Mouse (Mus musculus) liver, embryonic 16.5 days (tissue): ENCODE measurements around the gene Slc37a2. TPM values are rescaled to one million over a fixed set of nuclear protein-coding genes. Genes with fewer than 3 reads are reported as not detected.

Experiments
- ATAC-seq: fragments of 200-750 bp; cut with Nextera tagmentation; 2 replicates; pipeline ENCODE4 v1.8.0; 2017; ENCODE audit warnings: low read depth, mild to moderate bottlenecking, moderate number of reproducible peaks, moderate library complexity
- H3K27ac ChIP-seq: fragments of 300-500 bp; sonication (generic); 2 replicates; pipeline ENCODE4 v1.5.1; 2014; ENCODE audit warnings: mild to moderate bottlenecking, low read length
- H3K27me3 ChIP-seq: fragments of 300-500 bp; sonication (generic); 2 replicates; pipeline ENCODE4 v1.6.1; 2014; ENCODE audit warnings: low read depth, low read length, mixed read lengths; ENCODE audit not compliant: control insufficient read depth, insufficient read depth
- H3K36me3 ChIP-seq: fragments of 300-500 bp; sonication (generic); 2 replicates; pipeline ENCODE4 v1.6.1; 2014; ENCODE audit warnings: mild to moderate bottlenecking; ENCODE audit not compliant: control insufficient read depth, insufficient read depth
- H3K4me1 ChIP-seq: fragments of 300-500 bp; sonication (generic); 2 replicates; pipeline ENCODE4 v1.6.1; 2014; ENCODE audit warnings: low read depth, low read length, mixed read lengths; ENCODE audit not compliant: control insufficient read depth
- H3K4me2 ChIP-seq: fragments of 300-500 bp; sonication (generic); 2 replicates; pipeline ENCODE4 v1.6.1; 2014; ENCODE audit warnings: low read depth, low read length, mixed read lengths
- H3K4me3 ChIP-seq: fragments of 300-500 bp; sonication (generic); 2 replicates; pipeline ENCODE4 v1.5.1; 2014; ENCODE audit warnings: low read depth, mild to moderate bottlenecking, low read length
- H3K9ac ChIP-seq: fragments of 300-500 bp; sonication (generic); 2 replicates; pipeline ENCODE4 v1.6.1; 2014; ENCODE audit warnings: low read depth, low read length
- H3K9me3 ChIP-seq: fragments of 300-500 bp; sonication (generic); replicated peaks from 2 replicates; pipeline ENCODE4 v1.6.1; 2016; ENCODE audit warnings: low read length; ENCODE audit not compliant: control insufficient read depth
- WGBS: fragments of 180-500 bp; shearing (Covaris S2); extraction: QIAGEN DNeasy Blood & Tissue Kit; methylation state at CpG from one replicate; pipeline ENCODE4 v1.1.7; 2014; ENCODE audit not compliant: insufficient replicate concordance; 5-methylcytosine and 5-hydroxymethylcytosine counted together
- polyA plus RNA-seq: library from polyadenylated mRNA; unstranded; fragments of >200 nt; fragmentation: Nextera tagmentation; extraction: Ambion mirVana; gene quantifications from 2 replicates; pipeline ENCODE4 v1.2.1, GENCODE M21; 2015

Gene Slc37a2
- polyA plus RNA-seq, 1 experiment from 2014 or later = 2.0 TPM

- ATAC-seq = no peak
- H3K9ac ChIP-seq = no peak overlapping the region
- no peaks in the 10 kb centered on the region for H3K27me3 ChIP-seq
- H3K36me3 ChIP-seq = no peaks in the 10 kb centered on the region
- no peaks in the 10 kb centered on the region for H3K4me1 ChIP-seq
- no peak overlapping the region for H3K27ac ChIP-seq
- 66% methylated on average over 9 of the region's 9 CpGs for WGBS
- H3K9me3 ChIP-seq = no peaks in the 10 kb centered on the region
- H3K4me3 ChIP-seq = no peak overlapping the region
- H3K4me2 ChIP-seq = no peak overlapping the region
Observed at GRCm38 (mm10) chr9:37230486-37231195, 24.9 kb downstream of the Slc37a2 start.

GRCm38 (mm10) chr9:37229880-37230325, 25.6 kb downstream of the Slc37a2 start:
- WGBS = 10% methylated on average over 1 of the region's 1 CpGs
- peak; percentile 46; the same call in 1 of the 2 replicates for ATAC-seq

DNA sequence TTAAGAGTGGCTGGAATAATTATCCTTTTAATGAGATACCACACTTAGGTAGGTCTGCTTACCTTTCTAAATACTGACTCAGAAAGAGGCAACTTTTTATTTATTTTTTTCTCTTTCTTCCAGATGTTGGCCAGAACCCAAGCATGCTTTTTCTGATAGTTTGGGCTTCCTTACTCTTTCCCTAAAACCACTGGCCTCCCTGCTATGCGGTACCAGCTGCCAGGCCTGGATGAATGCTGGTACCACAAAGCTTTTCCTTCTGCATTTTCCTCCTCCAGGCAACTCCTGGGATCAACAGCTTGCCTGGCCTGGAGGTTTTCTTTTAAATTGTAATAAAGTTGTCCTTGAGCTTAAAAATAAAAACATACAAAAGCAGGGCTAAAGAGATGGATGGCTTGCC, 30.0 kb downstream of the Slc37a2 start:
- ATAC-seq = no peak
- H3K4me2 ChIP-seq = no peak overlapping the region

More at GRCm38 (mm10) chr9:37229880-37230325, 25.6 kb downstream of the Slc37a2 start:
- H3K4me1 ChIP-seq = no peaks in the 10 kb centered on the region
- H3K9ac ChIP-seq = no peak overlapping the region
- no peak overlapping the region for H3K4me2 ChIP-seq
- no peaks in the 10 kb centered on the region for H3K27me3 ChIP-seq
- H3K9me3 ChIP-seq = no peaks in the 10 kb centered on the region
- H3K36me3 ChIP-seq = no peaks in the 10 kb centered on the region
- H3K27ac ChIP-seq = no peak overlapping the region
- H3K4me3 ChIP-seq = no peak overlapping the region

DNA sequence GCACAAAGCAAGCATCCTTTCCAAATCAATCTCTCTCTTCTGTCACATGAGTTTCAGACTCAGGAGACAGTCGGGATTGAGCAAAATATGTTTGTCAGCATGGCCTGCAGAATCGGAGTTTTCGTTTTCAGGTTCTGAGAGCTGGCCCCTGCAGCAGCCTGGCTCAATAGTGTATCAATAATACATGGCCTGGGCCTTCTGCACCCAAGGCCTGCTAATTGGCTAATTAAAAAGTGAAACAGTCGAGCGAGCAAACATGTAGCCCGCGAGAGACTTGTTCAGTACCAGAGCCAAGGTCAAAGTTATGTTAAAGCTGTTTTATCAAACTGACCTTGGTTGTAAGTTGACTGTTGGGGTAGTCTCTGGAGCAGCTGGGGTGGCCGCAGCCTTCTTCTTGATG, 34.8 kb downstream of the Slc37a2 start:
- ATAC-seq = no peak
- 72% methylated on average over 8 of the region's 8 CpGs for WGBS
- no peak overlapping the region for H3K27ac ChIP-seq
- no peaks in the 10 kb centered on the region for H3K27me3 ChIP-seq
- H3K9me3 ChIP-seq = no peaks in the 10 kb centered on the region
- H3K4me3 ChIP-seq = no peak overlapping the region
- H3K36me3 ChIP-seq = no peaks in the 10 kb centered on the region
- no peak overlapping the region for H3K4me2 ChIP-seq
- no peaks in the 10 kb centered on the region for H3K4me1 ChIP-seq
- H3K9ac ChIP-seq = no peak overlapping the region

More for the DNA sequence above, 30.0 kb downstream of the Slc37a2 start:
- WGBS = 53% methylated on average over 1 of the region's 1 CpGs
- Histone ChIP-seq H3K36me3 (no peaks in the 10 kb centered on the region), H3K9ac (no peak overlapping the region), H3K27me3 (no peaks in the 10 kb centered on the region), H3K27ac (no peak overlapping the region), H3K4me3 (no peak overlapping the region), H3K9me3 (no peaks in the 10 kb centered on the region), H3K4me1 (no peaks in the 10 kb centered on the region)

- H3K27me3 ChIP-seq = no peaks in the 10 kb centered on the region
- WGBS = 55% methylated on average over 9 of the region's 9 CpGs
- no peaks in the 10 kb centered on the region for H3K9me3 ChIP-seq
- ATAC-seq = peak; percentile 85
- H3K4me2 ChIP-seq = no peak overlapping the region
- no peaks in the 10 kb centered on the region for H3K36me3 ChIP-seq
- no peak overlapping the region for H3K9ac ChIP-seq
- H3K27ac ChIP-seq = no peak overlapping the region
- no peaks in the 10 kb centered on the region for H3K4me1 ChIP-seq
- no peak overlapping the region for H3K4me3 ChIP-seq
Observed at GRCm38 (mm10) chr9:37214327-37215060, 41.0 kb downstream of the Slc37a2 start.

- ATAC-seq = no peak
- Histone ChIP-seq H3K4me2 (no peak overlapping the region), H3K27me3 (no peaks in the 10 kb centered on the region), H3K9ac (no peak overlapping the region), H3K4me1 (peaks cover 7% of the 10 kb centered on the region), H3K4me3 (no peak overlapping the region), H3K27ac (no peak overlapping the region), H3K9me3 (no peaks in the 10 kb centered on the region), H3K36me3 (no peaks in the 10 kb centered on the region)
- WGBS = 65% methylated on average over 13 of the region's 13 CpGs
Observed at GRCm38 (mm10) chr9:37213060-37213738, 42.3 kb downstream of the Slc37a2 start.

GRCm38 (mm10) chr9:37207929-37208411, 47.6 kb downstream of the Slc37a2 start, which contains the start of gene Tmem218:
TSS of gene Tmem218 (plus strand) at chr9:37208223.
- H3K4me1 ChIP-seq = peaks cover 9% of the 10 kb centered on the region
- peak; percentile 100 for ATAC-seq
- H3K27ac ChIP-seq = peak within 1 kb of the TSS; percentile 68; the same call in 1 of the 2 replicates
- H3K4me2 ChIP-seq = peak within 1 kb of the TSS; percentile 77
- WGBS = under 1% methylated on average over 21 of the region's 21 CpGs
- no peaks in the 10 kb centered on the region for H3K9me3 ChIP-seq
- peak within 1 kb of the TSS; percentile 73 for H3K9ac ChIP-seq
- H3K27me3 ChIP-seq = no peaks in the 10 kb centered on the region
- peak within 1 kb of the TSS; percentile 68 for H3K4me3 ChIP-seq
- no peaks in the 10 kb centered on the region for H3K36me3 ChIP-seq

- no peak overlapping the region for H3K27ac ChIP-seq
- 54% methylated on average over 5 of the region's 5 CpGs for WGBS
- ATAC-seq = no peak
- no peaks in the 10 kb centered on the region for H3K36me3 ChIP-seq
- H3K9ac ChIP-seq = no peak overlapping the region
- H3K4me3 ChIP-seq = no peak overlapping the region
- no peaks in the 10 kb centered on the region for H3K9me3 ChIP-seq
- no peaks in the 10 kb centered on the region for H3K27me3 ChIP-seq
- peaks cover 6% of the 10 kb centered on the region for H3K4me1 ChIP-seq
- H3K4me2 ChIP-seq = 0 out of 2 replicates have a peak overlapping the region, but pooled peaks have one; percentile 2
Observed at GRCm38 (mm10) chr9:37203884-37204283, 51.7 kb downstream of the Slc37a2 start.
